Mouse (Mus musculus): Measurements from ENCODE around the gene Sapcd1. TPM values are rescaled to one million over a fixed set of nuclear protein-coding genes. Genes with fewer than 3 reads are reported as not detected.

The Sapcd1 gene
- 2.0 TPM in 2 replicates for polyA plus RNA-seq (2012; rRNA removed)

DNA sequence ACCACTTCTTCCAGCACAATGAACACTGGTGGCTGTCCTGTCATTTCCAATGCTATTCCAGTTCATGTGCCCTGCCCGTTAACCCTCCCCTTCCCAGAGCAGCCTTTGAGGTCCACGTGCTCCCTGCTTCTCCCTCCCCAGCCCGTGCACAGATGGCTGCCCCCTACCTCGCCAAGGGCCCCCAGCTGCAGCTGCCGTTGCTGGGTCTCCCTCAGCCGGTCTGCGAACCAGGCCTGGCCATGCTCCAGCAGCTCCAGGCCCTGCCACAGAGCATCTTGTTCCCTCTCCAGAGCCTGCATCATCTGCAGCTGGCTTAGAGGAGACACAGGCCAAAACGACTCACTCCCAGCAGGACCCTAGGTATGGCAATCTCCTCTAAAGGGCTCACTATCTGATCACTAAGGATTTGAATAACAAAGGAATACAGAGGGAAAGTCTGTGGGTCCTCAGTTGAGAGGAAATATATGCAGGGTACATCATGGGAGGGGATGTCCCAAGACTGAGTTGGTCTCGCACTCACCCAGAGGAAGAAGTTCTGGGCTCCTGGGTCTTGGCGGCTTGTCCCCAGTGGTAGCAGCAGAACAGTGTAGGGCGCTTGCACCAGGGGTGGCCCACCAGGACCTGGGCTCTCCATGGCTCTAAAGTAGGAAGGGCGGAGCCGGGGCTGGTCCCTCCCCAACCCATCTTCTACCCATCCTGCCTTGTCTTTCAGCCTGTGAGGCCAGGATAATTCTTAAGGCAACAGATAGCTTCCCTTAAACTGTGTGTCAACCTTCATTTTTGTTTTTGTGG, at the start of gene Sapcd1:
Sapcd1 (minus strand) TSS at position 740 of the 792 bp plus-strand sequence.

GRCm38 (mm10) chr17:35076507-35077176, 48.8 kb upstream of the Sapcd1 start, which contains the start of gene Ly6g6e:
Gene Ly6g6e (plus strand): TSS chr17:35076902.

GRCm38 (mm10) chr17:35066084-35066483, 38.3 kb upstream of the Sapcd1 start, which contains the start of gene Mpig6b:
Gene Mpig6b (minus strand): TSS chr17:35066184.

DNA sequence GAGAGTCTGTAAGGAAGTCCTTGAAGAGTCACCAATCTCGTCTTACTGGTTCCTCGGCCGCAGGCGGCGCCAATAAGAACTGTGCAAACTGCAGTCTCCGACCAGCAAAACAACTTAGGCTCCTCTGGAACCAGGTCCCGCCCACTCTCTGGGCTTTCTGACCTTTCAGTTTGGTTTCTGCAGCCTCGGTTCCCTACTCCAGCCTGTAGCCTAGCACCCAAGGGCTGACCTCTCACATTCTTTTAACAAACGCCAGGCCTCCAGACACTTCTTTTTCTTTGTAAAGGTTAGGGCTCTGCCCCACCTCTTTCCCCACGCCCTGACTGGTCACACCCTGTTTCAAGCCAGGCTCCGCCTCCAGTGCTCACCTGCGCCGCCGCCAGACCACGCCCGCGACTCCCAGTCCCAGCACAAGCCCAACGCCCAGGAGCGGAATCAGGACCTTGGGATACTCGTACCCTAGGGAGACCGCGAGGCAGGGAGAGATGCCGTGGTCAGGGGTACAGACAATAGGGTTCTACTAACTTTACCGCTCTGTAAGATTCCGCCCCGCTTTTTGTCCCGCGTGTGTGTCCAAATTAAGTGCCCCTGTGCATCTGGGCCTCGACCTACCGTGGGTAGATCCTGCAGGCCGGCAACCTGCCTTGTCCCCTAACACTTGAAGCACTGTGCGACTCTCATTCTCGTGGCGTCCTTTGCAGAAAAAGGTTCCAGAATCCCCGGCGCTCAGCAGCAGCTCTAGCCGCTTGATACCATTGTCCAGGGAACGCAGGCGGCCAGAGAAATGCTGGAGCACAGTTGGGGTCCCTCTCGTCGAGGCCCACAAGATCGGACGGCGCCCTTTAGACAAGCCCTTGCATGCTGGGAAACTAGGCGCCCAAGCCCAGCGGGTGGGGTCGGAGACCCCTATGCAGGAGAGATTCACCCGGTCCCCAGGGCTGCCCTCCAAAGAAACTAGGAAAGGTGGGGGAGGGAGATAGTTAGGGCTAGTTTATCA, 37.4 kb upstream of the Sapcd1 start, which contains the start of gene Ly6g6c:
Ly6g6c (plus strand) TSS at position 438 of the 997 bp plus-strand sequence.

GRCm38 (mm10) chr17:35058911-35059892, 31.4 kb upstream of the Sapcd1 start, which contains the start of gene Ddah2:
Gene Ddah2 (plus strand): TSS chr17:35059035.

DNA sequence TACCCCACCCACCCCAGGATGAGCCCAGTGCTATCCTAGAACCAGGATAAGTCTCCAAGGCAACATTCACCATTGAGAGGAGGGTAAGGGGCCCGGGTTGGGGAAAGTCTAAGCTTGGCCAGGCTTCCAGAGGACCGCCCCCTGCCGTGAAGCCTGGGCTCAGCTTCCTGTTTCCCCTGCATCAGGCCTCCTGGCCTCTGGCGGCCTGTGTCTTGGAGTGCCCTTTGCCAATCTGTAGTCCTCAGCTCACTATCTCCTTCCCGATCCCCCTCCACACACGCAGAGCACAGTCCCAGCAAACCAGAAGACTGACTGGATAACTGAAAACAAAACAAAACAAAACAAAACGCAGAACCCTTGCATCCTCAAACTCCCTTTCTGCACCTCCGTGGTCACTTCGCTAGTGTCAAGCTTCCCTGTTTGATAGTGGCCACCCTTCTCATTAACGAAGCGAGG, 21.8 kb upstream of the Sapcd1 start, which contains the start of gene Clic1:
Clic1 (plus strand) TSS at position 406 of the 456 bp plus-strand sequence.

DNA sequence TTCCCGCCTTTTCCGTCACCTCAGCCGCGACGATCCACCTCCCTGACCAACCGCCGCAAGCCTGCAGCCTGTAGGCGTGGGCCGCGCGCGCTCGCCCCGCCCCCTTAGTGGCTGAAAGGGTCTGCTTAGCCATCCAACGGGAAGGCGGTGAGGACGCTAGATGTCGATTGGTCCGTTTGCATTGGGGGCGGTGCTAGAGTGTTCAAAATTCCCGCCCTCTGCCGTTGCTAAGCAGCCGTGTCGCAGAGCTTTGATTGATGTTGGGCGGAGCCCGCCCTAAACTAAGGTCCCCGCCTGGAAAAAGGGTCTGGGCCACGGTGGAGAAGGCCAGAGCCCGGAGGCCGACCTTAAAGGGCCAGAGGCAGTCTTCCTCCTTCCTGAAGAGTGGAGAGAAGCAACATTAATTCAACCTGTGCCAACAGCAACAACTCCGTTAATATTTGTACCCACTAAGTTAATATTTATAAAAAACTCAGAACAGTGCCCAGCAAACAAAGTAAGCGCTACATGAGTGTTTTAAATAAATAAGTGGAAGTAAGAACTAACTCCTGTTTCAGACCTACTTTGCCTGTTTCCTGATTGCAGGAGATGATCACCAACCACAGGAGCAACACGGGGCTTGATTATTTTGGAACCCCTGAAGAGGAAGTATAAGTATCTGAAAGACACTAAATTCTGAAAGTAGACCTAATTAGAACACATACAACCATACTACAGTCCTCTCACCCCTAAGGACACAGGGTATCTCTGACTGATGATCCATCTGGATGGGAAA, 19.1 kb upstream of the Sapcd1 start, which contains the start of gene Msh5:
Msh5 (minus strand) TSS at position 65 of the 775 bp plus-strand sequence.

GRCm38 (mm10) chr17:35016376-35016775, 11.4 kb downstream of the Sapcd1 start, which contains the start of gene Vwa7:
Gene Vwa7 (plus strand): TSS chr17:35016579.

DNA sequence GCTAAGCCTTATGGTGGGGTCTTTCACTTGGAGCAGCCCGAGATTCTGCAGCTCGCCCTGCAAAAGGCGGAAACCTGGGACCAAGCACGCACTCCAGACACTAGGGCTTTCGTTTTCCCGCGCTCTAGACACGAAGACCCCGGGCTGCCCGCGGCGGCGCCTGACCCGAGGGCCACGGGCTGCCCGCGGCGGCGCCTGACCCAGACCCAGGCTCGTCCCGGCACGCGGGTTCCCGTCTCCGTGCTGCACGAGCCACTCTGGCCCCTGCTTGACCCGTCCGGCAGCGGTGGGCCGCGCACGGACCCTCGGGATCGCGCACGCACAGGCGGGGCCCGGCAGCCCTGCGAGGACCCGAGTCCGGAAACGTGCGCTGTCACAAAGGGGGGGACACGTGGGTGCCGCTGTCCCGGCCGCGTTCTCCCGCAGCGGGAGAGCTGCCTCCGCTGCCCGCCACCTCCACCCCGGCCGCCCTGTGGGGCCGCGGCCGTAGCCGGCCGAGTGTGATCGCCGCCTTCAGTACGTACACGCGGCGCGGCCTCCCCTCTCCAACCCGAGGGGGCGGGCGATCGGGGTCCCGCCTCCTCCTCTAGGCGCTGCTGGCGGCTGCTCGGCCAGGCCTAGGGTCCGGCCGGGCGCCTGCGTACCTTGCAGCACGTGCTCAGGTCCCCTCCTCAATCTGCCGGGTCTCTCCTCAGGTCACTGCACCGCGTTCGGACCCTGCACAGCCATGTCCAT, 26.9 kb downstream of the Sapcd1 start, which contains the start of gene Vars:
Vars (plus strand) TSS at position 271 of the 735 bp plus-strand sequence.

GRCm38 (mm10) chr17:34981690-34982180, 46.1 kb downstream of the Sapcd1 start, which contains the start of gene Lsm2:
Gene Lsm2 (plus strand): TSS chr17:34981862.

Other genes starting within 250 kb of the Sapcd1 start
- 0.03 TPM in 1 of 2 replicates, not detected in the other for gene Cyp21a1, start 223.5 kb downstream of the Sapcd1 start, polyA plus RNA-seq (2012; rRNA removed)
- gene Stk19, start 191.1 kb downstream of the Sapcd1 start, polyA plus RNA-seq (2012; rRNA removed): 15.6 and 17.8 TPM in 2 replicates
- gene Dxo, start 191.0 kb downstream of the Sapcd1 start, polyA plus RNA-seq (2012; rRNA removed): 22.0 and 28.0 TPM in 2 replicates
- 19.0 and 22.2 TPM in 2 replicates for gene Skiv2l, start 177.8 kb downstream of the Sapcd1 start, polyA plus RNA-seq (2012; rRNA removed)
- 43.8 and 44.0 TPM in 2 replicates for gene Nelfe, start 177.6 kb downstream of the Sapcd1 start, polyA plus RNA-seq (2012; rRNA removed)
- 157 and 169 TPM in 2 replicates for gene Cfb, start 165.5 kb downstream of the Sapcd1 start, polyA plus RNA-seq (2012; rRNA removed)
- 5.7 and 6.1 TPM in 2 replicates for gene Zbtb12, start 148.5 kb downstream of the Sapcd1 start, polyA plus RNA-seq (2012; rRNA removed)
- gene Gm20547, start 146.0 kb downstream of the Sapcd1 start, polyA plus RNA-seq (2012; rRNA removed): not detected in 2 replicates
- 14.2 and 18.4 TPM in 2 replicates for gene C2, start 129.8 kb downstream of the Sapcd1 start, polyA plus RNA-seq (2012; rRNA removed)
- gene Ehmt2, start 129.5 kb downstream of the Sapcd1 start, polyA plus RNA-seq (2012; rRNA removed): 27.3 and 28.0 TPM in 2 replicates
- gene Slc44a4, start 113.5 kb downstream of the Sapcd1 start, polyA plus RNA-seq (2012; rRNA removed): 1.1 and 1.3 TPM in 2 replicates
- gene Neu1, start 96.8 kb downstream of the Sapcd1 start, polyA plus RNA-seq (2012; rRNA removed): 8.4 and 10.5 TPM in 2 replicates
- gene Hspa1b, start 68.8 kb downstream of the Sapcd1 start, polyA plus RNA-seq (2012; rRNA removed): 1.1 and 1.3 TPM in 2 replicates
- gene Gm20481, start 58.1 kb downstream of the Sapcd1 start, polyA plus RNA-seq (2012; rRNA removed): not detected in 2 replicates
- gene Hspa1a, start 55.9 kb downstream of the Sapcd1 start, polyA plus RNA-seq (2012; rRNA removed): 0.58 and 0.67 TPM in 2 replicates
- gene Hspa1l, start 55.3 kb downstream of the Sapcd1 start, polyA plus RNA-seq (2012; rRNA removed): 0.02 TPM in 2 replicates
- gene Lsm2, start 46.2 kb downstream of the Sapcd1 start, polyA plus RNA-seq (2012; rRNA removed): 106 and 129 TPM in 2 replicates
- 58.0 and 65.7 TPM in 2 replicates for gene Vars, start 27.0 kb downstream of the Sapcd1 start, polyA plus RNA-seq (2012; rRNA removed)
- gene Vwa7, start 11.4 kb downstream of the Sapcd1 start, polyA plus RNA-seq (2012; rRNA removed): 0.12 and 0.20 TPM in 2 replicates
- gene Msh5, start 18.7 kb upstream of the Sapcd1 start, polyA plus RNA-seq (2012; rRNA removed): 3.3 and 4.1 TPM in 2 replicates
- 70.1 and 85.9 TPM in 2 replicates for gene Clic1, start 21.9 kb upstream of the Sapcd1 start, polyA plus RNA-seq (2012; rRNA removed)
- 11.1 and 13.5 TPM in 2 replicates for gene Ddah2, start 31.0 kb upstream of the Sapcd1 start, polyA plus RNA-seq (2012; rRNA removed)
- 0.21 and 0.24 TPM in 2 replicates for gene Ly6g6c, start 37.4 kb upstream of the Sapcd1 start, polyA plus RNA-seq (2012; rRNA removed)
- gene Mpig6b, start 38.2 kb upstream of the Sapcd1 start, polyA plus RNA-seq (2012; rRNA removed): 1.8 and 2.7 TPM in 2 replicates
- 0.03 and 0.15 TPM in 2 replicates for gene Ly6g6e, start 48.9 kb upstream of the Sapcd1 start, polyA plus RNA-seq (2012; rRNA removed)
- 0.66 and 0.76 TPM in 2 replicates for gene Ly6g6d, start 50.0 kb upstream of the Sapcd1 start, polyA plus RNA-seq (2012; rRNA removed)
- gene Ly6g6f, start 57.6 kb upstream of the Sapcd1 start, polyA plus RNA-seq (2012; rRNA removed): 4.6 TPM in 2 replicates
- gene Abhd16a, start 61.2 kb upstream of the Sapcd1 start, polyA plus RNA-seq (2012; rRNA removed): 25.1 and 29.0 TPM in 2 replicates
- gene Ly6g5c, start 80.3 kb upstream of the Sapcd1 start, polyA plus RNA-seq (2012; rRNA removed): not detected in 2 replicates
- gene Ly6g5b, start 87.4 kb upstream of the Sapcd1 start, polyA plus RNA-seq (2012; rRNA removed): 0.42 and 0.67 TPM in 2 replicates
- 9.1 and 10.2 TPM in 2 replicates for gene Gpank1, start 93.4 kb upstream of the Sapcd1 start, polyA plus RNA-seq (2012; rRNA removed)
- gene Csnk2b, start 94.0 kb upstream of the Sapcd1 start, polyA plus RNA-seq (2012; rRNA removed): 76.9 and 86.4 TPM in 2 replicates
- gene D17H6S53E, start 98.4 kb upstream of the Sapcd1 start, polyA plus RNA-seq (2012; rRNA removed): 1.2 and 1.6 TPM in 2 replicates
- gene Apom, start 104.0 kb upstream of the Sapcd1 start, polyA plus RNA-seq (2012; rRNA removed): 296 and 349 TPM in 2 replicates
- gene Bag6, start 107.2 kb upstream of the Sapcd1 start, polyA plus RNA-seq (2012; rRNA removed): 40.6 and 45.5 TPM in 2 replicates
- 48.0 and 59.1 TPM in 2 replicates for gene Prrc2a, start 136.9 kb upstream of the Sapcd1 start, polyA plus RNA-seq (2012; rRNA removed)
- 9.0 and 9.2 TPM in 2 replicates for gene Aif1, start 148.1 kb upstream of the Sapcd1 start, polyA plus RNA-seq (2012; rRNA removed)
- gene Lst1, start 160.4 kb upstream of the Sapcd1 start, polyA plus RNA-seq (2012; rRNA removed): 21.0 and 28.7 TPM in 2 replicates
- gene Ltb, start 166.4 kb upstream of the Sapcd1 start, polyA plus RNA-seq (2012; rRNA removed): 0.53 and 0.76 TPM in 2 replicates
- 0.33 and 0.48 TPM in 2 replicates for gene Tnf, start 174.0 kb upstream of the Sapcd1 start, polyA plus RNA-seq (2012; rRNA removed)
- 0.03 and 0.09 TPM in 2 replicates for gene Lta, start 177.3 kb upstream of the Sapcd1 start, polyA plus RNA-seq (2012; rRNA removed)
- gene Gm16181, start 192.8 kb upstream of the Sapcd1 start, polyA plus RNA-seq (2012; rRNA removed): 0.10 TPM in 1 of 2 replicates, not detected in the other
- 1.6 and 1.7 TPM in 2 replicates for gene Atp6v1g2, start 205.6 kb upstream of the Sapcd1 start, polyA plus RNA-seq (2012; rRNA removed)
- gene Nfkbil1, start 207.8 kb upstream of the Sapcd1 start, polyA plus RNA-seq (2012; rRNA removed): 3.6 and 4.1 TPM in 2 replicates
- gene Ddx39b, start 213.7 kb upstream of the Sapcd1 start, polyA plus RNA-seq (2012; rRNA removed): 174 and 208 TPM in 2 replicates
- gene H2-D1, start 234.7 kb upstream of the Sapcd1 start, polyA plus RNA-seq (2012; rRNA removed): 35.7 and 45.9 TPM in 2 replicates